Mouse (Mus musculus): ENCODE results near the gene Otof.

The Otof gene

DNA sequence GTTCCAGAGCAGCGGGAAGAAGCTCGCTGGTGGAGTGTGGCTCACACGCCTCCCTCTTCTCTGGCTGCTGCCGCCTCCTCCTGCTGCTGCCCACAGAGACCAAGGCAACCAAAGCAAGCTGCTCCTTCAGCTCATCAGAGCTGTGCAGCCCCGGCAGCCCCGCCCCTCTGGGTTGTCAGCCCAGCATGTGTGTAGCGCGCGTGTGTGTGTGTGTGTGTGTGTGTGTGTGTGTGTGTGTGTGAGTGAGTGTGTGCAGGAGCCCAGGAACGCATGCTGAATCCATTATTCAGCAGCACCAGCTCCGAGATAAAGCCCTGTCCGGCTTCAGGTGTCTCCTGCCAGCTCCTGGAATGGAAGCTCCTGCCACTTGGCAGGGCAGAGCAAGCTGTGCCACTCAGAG, at the start of gene Otof:
Gene Otof, minus strand, starts transcription at position 112 of the 400 bp plus-strand sequence.
- DNase-seq (ENCODE audit: low read depth, low spot score): no peak

DNA sequence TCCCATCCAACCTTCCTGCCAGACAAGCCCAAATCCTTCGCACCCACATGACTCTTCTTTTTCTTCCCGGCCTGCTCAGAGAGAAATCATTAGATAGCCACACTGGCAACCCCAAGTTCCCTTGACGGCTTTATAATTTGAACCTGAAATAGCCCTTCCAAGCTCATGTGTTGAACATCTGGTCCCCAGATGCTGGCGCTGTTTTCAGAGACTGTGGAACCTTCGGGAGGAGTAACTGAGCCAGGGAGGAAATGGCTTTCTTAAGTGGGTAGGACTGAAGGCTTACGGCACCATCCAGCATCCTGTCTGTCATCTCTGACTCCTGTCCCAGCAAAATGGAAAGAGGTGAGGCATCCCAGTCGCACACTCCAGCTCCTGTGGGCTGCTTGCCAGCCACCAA, 35.6 kb upstream of the Otof start:
- DNase-seq (ENCODE audit: low read depth, low spot score): no peak

DNA sequence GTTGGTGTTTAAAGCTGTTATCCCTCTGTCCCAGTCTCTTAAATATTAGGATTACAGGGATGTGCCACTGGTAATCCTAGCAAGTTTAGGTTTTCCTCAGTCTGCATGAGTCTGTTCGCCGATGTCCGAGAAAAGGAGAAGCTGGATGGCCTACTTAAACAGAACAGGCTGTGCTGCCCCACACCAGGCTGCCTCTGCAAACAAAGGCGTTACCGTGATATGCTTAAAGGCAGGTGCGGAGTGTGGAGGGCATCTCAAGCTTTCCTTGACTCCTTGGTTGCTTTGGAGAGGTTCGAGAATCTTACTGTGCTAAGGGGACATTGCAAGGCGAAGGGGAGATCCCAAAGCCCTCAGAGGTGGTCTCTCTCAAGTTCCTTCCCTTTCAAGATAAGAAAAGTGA, 35.1 kb upstream of the Otof start:
- DNase-seq (ENCODE audit: low read depth, low spot score): no peak

GRCm38 (mm10) chr5:30495288-30495687, 33.6 kb upstream of the Otof start:
- no peak for DNase-seq (ENCODE audit: low read depth, low spot score)

DNA sequence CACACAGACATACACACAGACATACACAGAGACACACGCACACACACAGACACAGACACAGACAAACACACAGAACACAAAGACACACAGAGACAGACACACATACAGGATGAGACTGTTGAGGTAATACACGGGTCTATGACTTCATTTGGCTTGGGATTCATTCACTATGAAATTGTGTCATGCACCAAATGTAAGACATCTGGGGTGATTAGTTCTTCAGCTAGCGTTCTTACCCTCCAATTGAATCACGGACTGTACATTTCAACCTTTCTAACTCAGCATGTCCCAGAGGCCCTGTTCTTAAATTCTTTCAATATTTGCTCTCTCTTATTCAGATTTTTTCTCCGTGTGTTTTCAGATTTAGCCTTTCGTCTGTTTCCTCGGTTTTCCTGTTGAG, 32.9 kb upstream of the Otof start:
- no peak for DNase-seq (ENCODE audit: low read depth, low spot score)

GRCm38 (mm10) chr5:30493723-30494122, 32.0 kb upstream of the Otof start:
- no peak for DNase-seq (ENCODE audit: low read depth, low spot score)

DNA sequence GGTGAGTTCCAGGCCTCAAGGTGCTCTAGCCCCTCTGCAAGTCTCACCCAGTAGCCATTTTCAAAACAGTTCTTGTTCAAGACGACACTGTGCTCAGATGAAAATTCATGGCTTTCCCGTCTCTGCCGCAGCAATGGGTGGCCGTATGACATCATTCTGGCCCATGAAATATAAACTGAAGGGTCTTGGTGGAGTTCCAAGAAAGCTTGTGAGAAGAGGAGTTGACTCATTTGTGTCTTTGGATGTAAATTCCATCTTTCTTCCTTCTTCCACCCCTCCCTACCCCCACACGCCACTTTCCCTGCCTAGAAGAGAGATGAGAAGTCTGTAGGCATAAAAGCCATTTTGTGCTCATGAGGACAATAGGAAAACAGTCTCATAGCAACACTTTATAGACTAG, 29.1 kb upstream of the Otof start:
- no peak for DNase-seq (ENCODE audit: low read depth, low spot score)

DNA sequence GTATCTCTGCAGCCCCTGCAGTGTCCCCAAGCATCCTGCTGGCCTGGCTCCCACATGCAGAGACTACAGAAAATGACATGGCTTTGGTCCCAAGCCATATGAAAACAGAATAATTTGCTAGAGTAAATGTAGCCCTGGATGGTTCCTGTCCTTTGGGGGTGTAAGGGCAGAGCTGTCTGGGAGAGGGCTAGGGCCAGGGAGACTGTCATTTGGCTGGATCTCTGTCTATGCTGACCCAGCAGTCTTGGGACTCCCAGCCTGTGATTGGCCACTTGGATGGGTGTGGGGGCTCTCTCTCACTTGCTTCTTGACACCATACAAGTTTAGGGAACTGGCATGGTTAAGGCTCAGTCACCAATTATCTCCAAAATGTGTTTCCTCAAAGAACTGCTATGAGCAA, 28.5 kb upstream of the Otof start:
- no peak for DNase-seq (ENCODE audit: low read depth, low spot score)

DNA sequence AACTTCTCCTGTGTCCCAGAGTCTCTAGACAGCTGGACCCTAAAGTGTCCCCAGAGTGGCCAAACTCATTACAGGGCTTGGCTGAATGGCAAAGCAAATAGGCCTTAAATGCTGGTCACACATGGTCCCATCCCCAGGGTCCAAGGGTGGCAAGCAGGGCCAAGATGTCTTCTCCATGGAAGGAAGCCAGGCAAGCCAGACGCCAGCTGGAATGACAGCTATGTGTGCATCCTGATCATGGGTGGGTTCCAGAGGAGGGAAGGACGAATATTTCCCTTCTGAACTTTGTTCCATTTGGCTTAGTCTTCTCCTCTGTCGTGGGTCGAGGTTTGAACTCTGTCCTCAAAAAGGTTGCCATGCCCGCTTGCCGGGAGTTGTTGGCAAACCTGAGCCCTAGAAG, 23.4 kb upstream of the Otof start:
- DNase-seq (ENCODE audit: low read depth, low spot score): no peak

GRCm38 (mm10) chr5:30484591-30484990, 22.9 kb upstream of the Otof start:
- no peak for DNase-seq (ENCODE audit: low read depth, low spot score)

DNA sequence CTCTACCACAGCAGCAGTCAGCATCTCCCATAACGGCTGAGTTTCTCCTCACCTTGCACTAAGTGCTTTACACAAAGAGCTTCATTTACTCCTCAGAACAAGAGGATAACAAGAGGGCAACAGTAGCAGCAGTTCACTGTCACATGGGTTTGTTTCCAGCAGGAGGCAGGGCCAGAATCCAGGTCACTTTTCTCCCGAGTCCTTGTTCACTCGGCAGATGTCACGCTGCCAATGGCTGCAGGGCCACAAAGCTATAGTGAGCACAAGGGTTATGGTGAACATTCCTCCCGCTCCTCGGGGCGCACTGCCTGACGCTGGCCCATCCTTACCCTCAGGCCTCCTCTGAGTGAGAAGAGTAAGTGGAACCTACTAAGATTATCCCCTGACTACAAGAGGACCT, 21.8 kb upstream of the Otof start:
- no peak for DNase-seq (ENCODE audit: low read depth, low spot score)

GRCm38 (mm10) chr5:30482319-30482718, 20.6 kb upstream of the Otof start:
- peak; percentile 59 for DNase-seq (ENCODE audit: low read depth, low spot score)

- DNase-seq (ENCODE audit: low read depth, low spot score): peak; percentile 47
Measured at GRCm38 (mm10) chr5:30476534-30476933, 14.8 kb upstream of the Otof start.

DNA sequence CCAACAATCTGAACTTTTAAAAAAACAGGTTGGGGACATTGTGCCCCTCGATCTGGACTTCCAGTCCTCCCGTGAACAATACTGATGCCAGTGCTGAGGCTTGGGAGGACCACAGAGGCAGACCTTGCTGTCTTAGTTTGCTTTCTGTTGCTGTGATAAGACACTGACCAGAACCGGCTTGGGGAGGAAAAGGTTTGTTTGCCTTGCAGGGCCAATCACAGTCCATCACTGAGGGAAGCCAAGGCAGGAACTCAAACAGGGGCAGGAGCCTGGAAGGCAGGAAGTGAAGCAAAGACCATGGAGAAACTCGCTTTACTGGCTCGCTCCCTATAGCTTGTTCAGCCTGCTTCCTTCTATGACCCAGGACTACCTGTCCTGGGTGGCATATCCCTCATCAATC, 10.4 kb upstream of the Otof start:
- DNase-seq (ENCODE audit: low read depth, low spot score): no peak

- peak; percentile 9 for DNase-seq (ENCODE audit: low read depth, low spot score)
Measured at GRCm38 (mm10) chr5:30470454-30470853, 8.7 kb upstream of the Otof start.

- no peak for DNase-seq (ENCODE audit: low read depth, low spot score)
Measured at GRCm38 (mm10) chr5:30466315-30466714, 4.6 kb upstream of the Otof start.

DNA sequence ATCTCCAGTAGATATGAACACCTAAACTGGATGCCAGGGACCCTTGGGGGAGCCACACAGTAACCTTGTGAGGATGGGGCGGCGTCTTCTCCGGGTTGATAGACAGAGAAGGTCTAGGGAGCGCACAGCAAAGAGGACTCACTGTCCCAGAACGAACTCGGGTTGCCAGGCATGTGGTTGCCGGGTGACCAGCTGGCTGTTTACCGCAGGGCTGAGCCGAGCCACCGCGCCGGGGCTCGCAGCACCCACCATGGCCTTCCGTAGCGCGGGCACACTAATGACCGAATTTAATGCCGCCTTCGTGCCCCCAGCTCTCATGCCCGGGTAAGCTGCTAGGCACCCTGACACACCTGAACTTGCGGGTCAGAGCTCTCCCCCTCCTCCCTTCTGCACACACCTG, 4.1 kb upstream of the Otof start, which contains the start of gene 1700001C02Rik:
Gene 1700001C02Rik, plus strand, starts transcription at position 187 of the 400 bp plus-strand sequence.
- DNase-seq (ENCODE audit: low read depth, low spot score): no peak

DNA sequence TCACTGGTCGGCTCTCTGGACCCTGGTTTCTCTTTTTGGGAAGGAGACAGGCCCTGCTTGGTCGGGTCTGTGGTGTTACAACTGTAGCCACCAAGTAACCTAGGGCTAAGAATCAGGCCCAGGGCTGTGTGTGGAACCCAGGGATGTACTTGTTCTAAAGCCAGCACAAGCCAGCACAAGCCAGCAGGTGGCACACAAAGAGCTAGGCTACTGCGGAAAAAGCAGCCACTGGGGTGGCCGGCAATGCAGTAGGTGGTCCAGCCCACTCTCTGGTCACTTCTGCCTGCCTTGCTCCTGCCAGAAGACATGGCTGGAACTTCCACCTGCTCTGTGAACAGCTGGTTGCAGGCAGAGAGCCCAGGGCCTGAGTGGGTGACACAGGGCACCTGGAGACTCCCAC, 1.6 kb downstream of the Otof start:
- DNase-seq (ENCODE audit: low read depth, low spot score): no peak

- no peak for DNase-seq (ENCODE audit: low read depth, low spot score)
Measured at GRCm38 (mm10) chr5:30456056-30456455, 5.7 kb downstream of the Otof start.

DNA sequence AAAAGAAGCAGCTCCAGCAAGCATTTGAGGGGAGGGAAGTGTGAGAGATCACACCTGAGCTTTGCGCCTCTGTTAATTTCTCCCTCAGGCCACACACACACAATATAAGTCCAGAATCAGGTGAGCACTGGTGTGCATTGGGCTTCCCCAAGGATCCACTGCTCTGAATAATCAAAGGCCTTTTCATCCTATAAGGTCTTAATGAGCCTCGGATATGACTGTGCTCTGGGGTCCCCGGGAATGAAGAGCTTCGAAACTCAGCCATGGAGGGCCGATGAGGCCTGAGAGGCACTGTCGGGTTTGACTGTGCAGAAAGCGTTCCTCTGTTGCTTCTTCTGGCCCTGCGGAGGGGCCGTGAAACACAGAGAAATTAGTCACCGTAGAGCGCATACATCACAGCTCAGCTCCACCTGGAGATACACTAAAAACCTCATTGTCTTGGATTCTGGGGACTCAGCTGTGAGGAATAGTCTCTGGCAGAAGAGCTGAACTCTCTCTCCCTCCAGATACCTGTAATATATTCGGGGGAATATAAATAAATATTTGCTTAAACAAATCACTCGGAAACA, 17.3 kb downstream of the Otof start:
- DNase-seq (ENCODE audit: low read depth, low spot score): no peak

DNA sequence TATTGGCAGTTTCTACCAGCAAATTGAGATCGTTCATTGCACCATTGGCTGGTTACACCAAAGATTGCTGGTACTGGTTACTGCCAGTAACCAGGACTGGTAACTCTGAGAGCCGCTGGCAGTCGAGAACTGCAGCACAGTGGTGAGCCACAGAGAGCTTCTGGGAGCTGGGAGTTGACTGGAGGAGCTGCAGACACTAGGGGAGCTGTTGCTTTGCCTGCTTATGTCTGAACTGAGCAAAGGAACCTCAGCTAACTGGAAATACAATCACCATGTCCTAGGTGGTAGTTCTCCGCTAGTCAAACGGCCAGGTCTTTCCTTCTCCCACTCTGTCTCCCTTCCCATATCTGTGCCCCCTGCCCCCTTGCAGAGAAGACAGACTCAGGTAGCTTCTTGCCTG, 19.5 kb downstream of the Otof start:
- DNase-seq (ENCODE audit: low read depth, low spot score): peak; percentile 27

DNA sequence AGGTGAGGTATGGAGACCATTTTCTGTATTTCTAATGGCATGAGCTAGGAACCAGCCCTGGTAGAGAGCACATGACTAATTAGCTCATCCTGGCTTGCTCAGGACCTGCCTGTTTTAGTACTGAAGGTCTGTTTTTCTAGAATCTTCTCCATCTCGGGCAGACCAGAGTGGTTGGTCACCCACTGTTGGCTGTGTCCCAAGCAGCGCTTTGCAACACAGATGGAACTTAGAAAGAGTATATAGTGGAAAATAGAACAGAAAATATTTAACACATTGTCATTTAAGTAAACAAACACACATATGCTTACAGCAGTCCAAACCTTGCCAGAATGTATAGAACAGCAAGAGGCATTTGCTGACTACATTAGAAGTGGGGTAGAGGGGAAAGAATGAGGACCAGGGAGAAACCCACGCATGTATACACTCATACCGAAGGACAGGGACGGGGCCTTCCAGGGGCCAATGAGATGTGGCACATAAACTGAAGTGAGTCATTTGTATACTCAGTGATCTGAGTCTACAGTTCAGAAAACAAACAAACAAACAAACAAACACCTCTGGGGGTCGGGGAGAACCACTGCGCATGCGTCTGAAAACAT, 21.3 kb downstream of the Otof start:
- no peak for DNase-seq (ENCODE audit: low read depth, low spot score)

- peak; percentile 14 for DNase-seq (ENCODE audit: low read depth, low spot score)
Measured at GRCm38 (mm10) chr5:30438931-30439330, 22.8 kb downstream of the Otof start.

GRCm38 (mm10) chr5:30427406-30427805, 34.3 kb downstream of the Otof start:
- no peak for DNase-seq (ENCODE audit: low read depth, low spot score)
